Mouse (Mus musculus) forelimb bud, embryonic 11.5 days (tissue): Measurements from ENCODE around the gene Tmem126a.
A peak's percentile ranks its signal among the peaks of the same experiment; 100 is the strongest.

ENCODE experiments used
- DNase-seq: peaks from one replicate; pipeline ENCODE4 v3.0.0-alpha.2; 2012; ENCODE audit warnings: low read depth, low spot score

The Tmem126a gene

GRCm38 (mm10) chr7:90456845-90457468, at the start of gene Tmem126a:
TSS of gene Tmem126a (minus strand) at chr7:90457229.
- DNase-seq = peak; percentile 89

GRCm38 (mm10) chr7:90482607-90483006, 25.6 kb upstream of the Tmem126a start:
- DNase-seq = no peak

- no peak for DNase-seq
Measured at GRCm38 (mm10) chr7:90476313-90477245, 19.6 kb upstream of the Tmem126a start, which contains the start of gene Dlg2. TSS of gene Dlg2 (plus strand) at chr7:90476672.

GRCm38 (mm10) chr7:90475793-90476312, 18.8 kb upstream of the Tmem126a start, which contains the start of gene Tmem126b:
TSS of gene Tmem126b (minus strand) at chr7:90476001.
- peak; percentile 98 for DNase-seq

GRCm38 (mm10) chr7:90473511-90473910, 16.5 kb upstream of the Tmem126a start:
- DNase-seq = no peak

- no peak for DNase-seq
Measured at GRCm38 (mm10) chr7:90461441-90461840, 4.4 kb upstream of the Tmem126a start.

GRCm38 (mm10) chr7:90460930-90461329, 3.9 kb upstream of the Tmem126a start:
- DNase-seq = no peak

GRCm38 (mm10) chr7:90460330-90460729, 3.3 kb upstream of the Tmem126a start:
- no peak for DNase-seq

- peak; percentile 40 for DNase-seq
Measured at GRCm38 (mm10) chr7:90457517-90457916, 488 bp upstream of the Tmem126a start.

GRCm38 (mm10) chr7:90456149-90456844, 732 bp downstream of the Tmem126a start:
- no peak for DNase-seq

- no peak for DNase-seq
Measured at GRCm38 (mm10) chr7:90444206-90444605, 12.8 kb downstream of the Tmem126a start.

GRCm38 (mm10) chr7:90443101-90444091, 13.6 kb downstream of the Tmem126a start:
- peak; percentile 36 for DNase-seq

- DNase-seq = peak; percentile 99
Measured at GRCm38 (mm10) chr7:90442518-90443080, 14.4 kb downstream of the Tmem126a start, which contains the start of gene Crebzf. TSS of gene Crebzf (plus strand) at chr7:90442729.

GRCm38 (mm10) chr7:90442070-90442469, 15.0 kb downstream of the Tmem126a start:
- DNase-seq = no peak

GRCm38 (mm10) chr7:90440044-90440443, 17.0 kb downstream of the Tmem126a start:
- DNase-seq = no peak

- DNase-seq = no peak
Measured at GRCm38 (mm10) chr7:90432221-90432620, 24.8 kb downstream of the Tmem126a start.

GRCm38 (mm10) chr7:90427006-90427405, 30.0 kb downstream of the Tmem126a start:
- no peak for DNase-seq

- DNase-seq = peak; percentile 90
Measured at GRCm38 (mm10) chr7:90426020-90427001, 30.7 kb downstream of the Tmem126a start, which contains the start of gene Ccdc89. TSS of gene Ccdc89 (plus strand) at chr7:90426577.

GRCm38 (mm10) chr7:90409934-90410333, 47.1 kb downstream of the Tmem126a start:
- peak; percentile 67 for DNase-seq
